Mouse (Mus musculus) left cerebral cortex, postnatal 10 days (tissue): Measurements from ENCODE around the gene Tenm3. TPM values are rescaled to one million over a fixed set of nuclear protein-coding genes. Genes with fewer than 3 reads are reported as not detected.

Source experiments
- DNase-seq, 2 experiments: peaks; one replicate each; pipeline ENCODE4 v3.0.0; 2021 to 2022; ENCODE audit warnings: low spot score in 2 of 2, mixed read lengths in 1 of 2; ENCODE audit errors: extremely low spot score in 1 of 2
- intact Hi-C: fragments of 180-260 bp; cut with DNase I; formaldehyde crosslinking; loops from one replicate; pipeline ENCODE4 v1.15.1; 2025
- total RNA-seq, 2 experiments: library from RNA; stranded (reverse); gene quantifications; 2 replicates each; pipeline ENCODE4 v1.2.3; 2021

Tenm3 gene
- 100 to 1,000 TPM; 130 to 135 TPM for total RNA-seq

- intact Hi-C loops: loop anchor here (10.0 kb wide), 1 partner anchor 289 kb away; no protein-coding TSS in a partner anchor
- DNase-seq: peak in 1 of 2 experiments; percentile 42
Measured at GRCm38 (mm10) chr8:48843931-48844285, at the start of gene Tenm3. TSS of gene Tenm3 (minus strand) at chr8:48843951.

- intact Hi-C loops: no loop called here
- DNase-seq: no peak
Measured at GRCm38 (mm10) chr8:48890216-48890765, 46.5 kb upstream of the Tenm3 start.

- intact Hi-C loops: no loop called here
- DNase-seq: no peak
Measured at GRCm38 (mm10) chr8:48884270-48884669, 40.5 kb upstream of the Tenm3 start.

- intact Hi-C loops: no loop called here
- peak in 1 of 2 experiments; percentile 49 for DNase-seq
Measured at GRCm38 (mm10) chr8:48880585-48880984, 36.8 kb upstream of the Tenm3 start.

GRCm38 (mm10) chr8:48865972-48866371 lies 22.2 kb upstream of the Tenm3 start:
- intact Hi-C loops: no loop called here
- DNase-seq: no peak

- intact Hi-C loops: no loop called here
- DNase-seq: no peak
Measured at GRCm38 (mm10) chr8:48865485-48865884, 21.7 kb upstream of the Tenm3 start.

GRCm38 (mm10) chr8:48850223-48851010 lies 6.7 kb upstream of the Tenm3 start:
- intact Hi-C loops: no loop called here
- DNase-seq: no peak

- intact Hi-C loops: loop anchor here (10.0 kb wide), 1 partner anchor 294 kb away; no protein-coding TSS in a partner anchor
- DNase-seq: no peak
Measured at GRCm38 (mm10) chr8:48849091-48849616, 5.4 kb upstream of the Tenm3 start.

- no peak for DNase-seq
- intact Hi-C loops: loop anchor here (10.0 kb wide), 1 partner anchor 290 kb away; no protein-coding TSS in a partner anchor
Measured at GRCm38 (mm10) chr8:48844961-48845360, 1.2 kb upstream of the Tenm3 start.

GRCm38 (mm10) chr8:48844370-48844905 lies 687 bp upstream of the Tenm3 start:
- peak in 1 of 2 experiments; percentile 14 for DNase-seq
- intact Hi-C loops: loop anchor here (10.0 kb wide), 1 partner anchor 290 kb away; no protein-coding TSS in a partner anchor

- intact Hi-C loops: loop anchor here (10.0 kb wide), 1 partner anchor 288 kb away; no protein-coding TSS in a partner anchor
- DNase-seq: peak; percentile 31 to 61
Measured at GRCm38 (mm10) chr8:48842991-48843930, 490 bp downstream of the Tenm3 start.

GRCm38 (mm10) chr8:48842516-48842990 lies 1.2 kb downstream of the Tenm3 start:
- no peak for DNase-seq
- intact Hi-C loops: loop anchor here (10.0 kb wide), 1 partner anchor 288 kb away; no protein-coding TSS in a partner anchor

- intact Hi-C loops: loop anchor here (10.0 kb wide), 1 partner anchor 287 kb away; no protein-coding TSS in a partner anchor
Measured at GRCm38 (mm10) chr8:48842035-48842434, 1.7 kb downstream of the Tenm3 start.

GRCm38 (mm10) chr8:48835745-48836144 lies 8.0 kb downstream of the Tenm3 start:
- DNase-seq: no peak
- intact Hi-C loops: no loop called here

More at GRCm38 (mm10) chr8:48842035-48842434, 1.7 kb downstream of the Tenm3 start:
- DNase-seq: no peak

- no peak for DNase-seq
- intact Hi-C loops: no loop called here
Measured at GRCm38 (mm10) chr8:48827454-48827853, 16.3 kb downstream of the Tenm3 start.

- no peak for DNase-seq
- intact Hi-C loops: no loop called here
Measured at GRCm38 (mm10) chr8:48825666-48826065, 18.1 kb downstream of the Tenm3 start.

- DNase-seq: no peak
- intact Hi-C loops: no loop called here
Measured at GRCm38 (mm10) chr8:48822291-48822690, 21.5 kb downstream of the Tenm3 start.

- DNase-seq: no peak
- intact Hi-C loops: no loop called here
Measured at GRCm38 (mm10) chr8:48819962-48820361, 23.8 kb downstream of the Tenm3 start.
